Mouse (Mus musculus): ENCODE measurements around the gene Cntrob.
A peak's percentile ranks its signal among the peaks of the same experiment; 100 is the strongest.

Cntrob gene

GRCm38 (mm10) chr11:69298231-69298630, 25.3 kb downstream of the Cntrob start:
- DNase-seq (ENCODE audit: low read depth), result no peak

- no peak for DNase-seq (ENCODE audit: low read depth)
Measured at GRCm38 (mm10) chr11:69297799-69298198, 25.8 kb downstream of the Cntrob start.

DNA sequence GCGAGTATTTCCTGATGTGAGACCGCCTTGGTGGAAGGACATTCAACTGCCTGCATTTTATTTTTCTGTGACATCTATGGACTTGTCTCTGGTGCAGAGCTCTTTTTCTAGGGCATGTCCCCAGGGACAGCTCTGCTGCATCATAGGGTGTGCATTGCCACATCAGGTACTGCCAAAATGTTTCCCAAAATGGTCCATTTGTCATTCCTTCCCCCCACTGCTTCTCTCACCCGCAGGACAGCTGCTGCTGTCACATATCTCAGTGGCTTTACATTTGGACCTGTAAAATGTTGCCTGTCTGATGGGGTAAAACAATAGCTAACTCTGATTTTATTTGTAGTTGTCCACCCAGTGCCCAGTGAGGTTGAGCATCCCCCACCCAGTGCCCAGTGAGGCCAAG, 28.3 kb downstream of the Cntrob start:
- DNase-seq (ENCODE audit: low read depth), result no peak

GRCm38 (mm10) chr11:69291111-69291510, 32.5 kb downstream of the Cntrob start:
- no peak for DNase-seq (ENCODE audit: low read depth)

DNA sequence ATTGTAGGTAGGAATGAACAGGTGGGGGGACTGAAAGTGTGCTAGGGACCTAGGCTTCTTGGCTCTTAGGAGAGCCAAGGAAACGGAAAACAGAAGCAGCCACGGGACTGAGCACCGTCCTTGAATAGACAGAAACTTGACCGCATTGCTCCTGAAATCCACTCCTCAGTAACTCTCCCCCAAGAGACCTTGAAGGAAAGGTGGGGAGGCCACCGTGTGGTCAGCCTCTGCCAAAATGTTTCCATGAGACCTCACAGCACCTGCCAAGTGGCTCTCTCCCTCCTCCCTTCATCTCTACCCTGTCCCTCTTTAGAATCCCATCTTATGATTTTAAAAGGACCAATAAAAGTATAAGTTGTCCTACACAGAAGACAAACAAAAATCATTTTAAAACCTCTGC, 46.3 kb downstream of the Cntrob start:
- DNase-seq (ENCODE audit: low read depth), result no peak

GRCm38 (mm10) chr11:69276081-69276480, 47.5 kb downstream of the Cntrob start:
- no peak for DNase-seq (ENCODE audit: low read depth)

GRCm38 (mm10) chr11:69275650-69276049, 47.9 kb downstream of the Cntrob start:
- DNase-seq (ENCODE audit: low read depth), result no peak

DNA sequence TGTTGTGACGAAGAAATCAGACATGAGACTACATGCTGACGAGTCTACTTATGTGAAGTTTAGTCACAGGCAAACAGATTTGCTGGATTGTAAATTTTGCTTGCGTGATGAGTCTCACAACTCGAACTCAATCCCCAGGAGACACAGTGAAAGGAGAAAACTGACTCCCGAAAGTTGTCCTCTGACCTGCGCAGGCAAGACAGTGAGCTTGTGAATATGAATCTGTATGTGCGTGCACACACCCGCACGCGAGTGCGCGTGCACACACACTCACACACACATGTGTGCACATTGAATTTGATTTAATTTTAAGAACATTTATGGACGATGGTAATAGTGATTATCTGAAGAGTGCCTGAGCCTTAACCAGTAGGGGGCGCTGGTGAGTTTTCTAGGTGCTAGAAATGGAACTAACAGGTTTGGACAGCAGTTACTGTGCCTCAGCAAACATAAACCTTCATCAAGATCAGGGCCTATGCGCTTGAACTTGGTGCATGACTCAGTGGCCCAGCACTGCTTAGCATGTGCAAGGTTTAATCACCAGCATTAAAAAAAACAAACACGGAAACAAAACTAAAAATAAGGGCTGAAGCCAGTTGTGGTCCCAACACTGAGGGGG, 51.3 kb downstream of the Cntrob start:
- DNase-seq (ENCODE audit: low read depth), result peak; percentile 93

- DNase-seq (ENCODE audit: low read depth), result peak; percentile 87
Measured at GRCm38 (mm10) chr11:69269575-69269974, 54.0 kb downstream of the Cntrob start.

- no peak for DNase-seq (ENCODE audit: low read depth)
Measured at GRCm38 (mm10) chr11:69268100-69268499, 55.5 kb downstream of the Cntrob start.

- DNase-seq (ENCODE audit: low read depth), result peak; percentile 74
Measured at GRCm38 (mm10) chr11:69267341-69267740, 56.2 kb downstream of the Cntrob start.

GRCm38 (mm10) chr11:69266253-69266652, 57.3 kb downstream of the Cntrob start:
- DNase-seq (ENCODE audit: low read depth), result peak; percentile 69

DNA sequence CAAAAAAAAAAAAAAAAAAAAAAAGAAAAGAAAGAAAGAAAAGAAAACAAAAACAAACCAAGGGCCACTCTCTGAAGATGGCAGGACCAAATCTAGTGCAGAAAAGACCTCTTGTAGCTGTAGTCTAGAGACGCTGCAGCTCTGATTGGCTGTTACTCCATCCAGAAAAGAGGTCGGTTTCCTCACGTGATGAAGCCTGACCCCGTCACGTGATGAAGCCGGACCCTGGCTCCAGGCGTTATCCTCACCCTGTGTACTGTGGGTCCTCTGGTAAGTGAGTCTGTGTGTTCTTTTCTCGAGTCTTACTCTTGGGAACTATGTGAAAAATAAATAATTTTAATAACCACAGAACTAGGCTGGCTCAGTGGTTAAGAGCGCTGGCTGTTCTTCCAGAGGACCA, 58.2 kb downstream of the Cntrob start:
- DNase-seq (ENCODE audit: low read depth), result no peak

DNA sequence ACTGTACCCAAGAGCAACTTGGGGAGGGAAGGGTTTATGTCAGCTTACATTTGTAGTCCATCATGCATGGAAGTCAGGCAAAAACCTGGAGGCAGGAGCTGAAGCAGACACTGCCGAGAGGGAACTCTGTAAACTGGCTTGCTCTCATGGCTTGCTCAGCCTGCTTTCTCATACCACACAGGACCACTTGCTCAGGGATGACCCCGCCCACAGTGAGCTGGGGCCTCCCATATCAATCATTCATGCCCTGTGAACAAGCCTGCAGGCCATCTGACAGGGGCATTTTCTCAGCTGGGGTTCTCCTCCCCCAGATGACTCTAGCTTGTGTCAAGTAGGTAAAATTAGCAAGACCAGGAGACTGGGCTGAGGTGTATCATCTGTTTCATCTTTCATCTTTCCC, 59.3 kb downstream of the Cntrob start:
- DNase-seq (ENCODE audit: low read depth), result peak; percentile 57

DNA sequence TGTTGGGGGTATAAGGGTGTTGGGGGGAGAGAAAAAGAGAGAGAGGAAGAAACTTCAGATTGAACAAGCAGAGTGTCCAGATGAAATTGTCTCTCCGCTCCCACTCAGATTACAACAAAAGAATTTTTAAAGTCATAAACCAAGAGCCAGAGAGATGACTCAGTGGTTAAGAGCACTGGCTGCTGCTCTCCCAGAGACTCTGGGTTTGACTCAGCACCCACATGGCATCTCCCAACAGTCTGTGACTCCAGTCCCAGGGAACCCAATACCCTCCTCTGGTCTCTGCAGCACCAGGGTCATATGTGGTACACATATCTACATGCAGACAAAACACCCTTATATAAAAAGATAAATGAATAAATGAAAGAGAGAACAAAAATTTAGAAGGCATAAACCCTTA, 63.5 kb downstream of the Cntrob start:
- DNase-seq (ENCODE audit: low read depth), result peak; percentile 84

GRCm38 (mm10) chr11:69258287-69258686, 65.3 kb downstream of the Cntrob start:
- peak; percentile 75 for DNase-seq (ENCODE audit: low read depth)

- peak; percentile 89 for DNase-seq (ENCODE audit: low read depth)
Measured at GRCm38 (mm10) chr11:69257807-69258206, 65.8 kb downstream of the Cntrob start.

DNA sequence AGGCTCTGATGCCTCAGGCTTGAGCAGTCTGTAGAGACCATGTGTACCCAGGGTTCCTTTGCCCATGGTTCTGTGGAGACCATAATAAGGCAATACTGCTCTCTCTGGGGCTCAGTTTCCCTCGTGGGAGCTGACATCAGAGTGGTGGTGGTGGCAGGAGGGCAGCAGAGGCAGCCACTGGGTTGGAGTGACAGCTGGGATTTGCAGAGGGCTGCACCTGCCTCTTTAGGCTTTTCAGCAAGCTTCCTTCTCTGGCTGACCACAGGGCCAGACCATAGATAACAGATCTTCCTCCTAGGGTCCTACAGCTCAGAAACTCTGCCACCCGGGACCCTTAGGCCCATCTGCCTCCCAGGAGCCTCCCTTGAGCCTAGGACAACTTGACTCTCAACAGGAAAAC, 66.5 kb downstream of the Cntrob start:
- DNase-seq (ENCODE audit: low read depth), result no peak

DNA sequence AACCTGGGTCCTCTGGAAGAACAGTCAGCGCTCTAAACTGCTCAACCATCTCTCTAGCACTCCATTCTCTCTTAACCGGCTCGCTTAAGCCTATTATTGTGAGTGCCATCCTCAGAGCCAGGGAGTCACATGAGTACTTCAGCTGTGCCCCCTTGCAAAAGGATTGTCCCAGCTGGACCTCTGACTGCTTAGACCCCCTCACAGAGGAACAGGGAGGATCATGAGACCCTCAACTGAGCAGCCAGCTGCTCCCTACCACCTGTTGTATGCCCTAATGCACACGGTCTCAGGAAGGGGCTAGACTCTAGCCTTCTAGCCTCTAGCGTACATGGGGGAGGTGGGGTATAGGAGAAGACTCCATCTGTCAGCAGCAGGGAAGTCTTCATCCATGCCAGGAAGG, 68.8 kb downstream of the Cntrob start:
- no peak for DNase-seq (ENCODE audit: low read depth)

- DNase-seq (ENCODE audit: low read depth), result peak; percentile 69
Measured at GRCm38 (mm10) chr11:69253131-69253530, 70.4 kb downstream of the Cntrob start.

DNA sequence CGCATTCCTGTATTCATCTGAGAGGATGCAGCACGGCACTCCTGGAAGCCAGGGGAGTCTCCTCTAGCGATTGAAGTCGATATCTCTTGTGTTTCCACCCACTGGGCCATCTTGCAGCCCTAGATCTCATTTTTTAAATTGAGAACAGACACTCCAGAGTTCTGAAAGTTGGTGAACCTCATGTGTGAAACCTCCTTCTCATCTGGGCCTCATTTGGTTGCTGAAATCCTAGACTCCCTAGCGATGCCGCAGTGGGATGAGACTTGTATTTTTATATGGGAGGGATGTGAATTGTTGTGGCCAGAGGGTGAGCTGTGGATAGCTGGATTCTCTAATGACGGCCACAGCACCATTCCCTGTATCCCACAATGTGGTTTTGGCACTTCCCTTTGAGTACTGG, 71.6 kb downstream of the Cntrob start:
- DNase-seq (ENCODE audit: low read depth), result no peak

GRCm38 (mm10) chr11:69251135-69251842, 72.3 kb downstream of the Cntrob start:
- DNase-seq (ENCODE audit: low read depth), result peak; percentile 45

DNA sequence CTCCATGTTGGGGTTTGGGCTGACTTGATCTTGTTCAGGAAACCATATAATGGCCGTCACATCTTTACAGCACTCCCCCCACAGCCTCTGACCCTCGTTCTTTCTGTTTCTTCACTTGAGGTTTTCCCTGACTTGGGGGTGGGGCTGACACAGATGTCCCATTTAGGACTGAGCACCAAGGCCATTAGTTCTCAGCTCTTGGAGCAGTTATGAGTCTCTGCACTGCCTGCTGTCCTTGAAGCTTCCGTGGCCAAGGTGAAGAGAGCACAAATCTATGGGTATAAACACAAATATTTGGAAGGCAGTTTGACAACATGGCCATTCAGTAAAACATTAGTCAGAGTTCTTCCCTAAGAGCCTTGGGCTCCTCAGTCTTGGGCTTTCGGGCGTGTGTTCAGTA, 73.5 kb downstream of the Cntrob start:
- DNase-seq (ENCODE audit: low read depth), result no peak
